Mouse (Mus musculus) cerebellum, adult 2 months (tissue): ENCODE results near the gene Cdc14b.

Source experiments
- CTCF ChIP-seq: fragments of 200-500 bp; IDR thresholded peaks from 2 replicates; pipeline ENCODE4 v1.5.1; 2011; ENCODE audit warnings: low read depth, mild to moderate bottlenecking, control low read depth, low read length, moderate library complexity, borderline replicate concordance; ENCODE audit not compliant: insufficient read depth
- POLR2A ChIP-seq: fragments of 200-500 bp; IDR thresholded peaks from 2 replicates; pipeline ENCODE4 v1.6.1; 2011; ENCODE audit warnings: low read length, control low read depth, borderline replicate concordance; ENCODE audit not compliant: insufficient read depth

DNA sequence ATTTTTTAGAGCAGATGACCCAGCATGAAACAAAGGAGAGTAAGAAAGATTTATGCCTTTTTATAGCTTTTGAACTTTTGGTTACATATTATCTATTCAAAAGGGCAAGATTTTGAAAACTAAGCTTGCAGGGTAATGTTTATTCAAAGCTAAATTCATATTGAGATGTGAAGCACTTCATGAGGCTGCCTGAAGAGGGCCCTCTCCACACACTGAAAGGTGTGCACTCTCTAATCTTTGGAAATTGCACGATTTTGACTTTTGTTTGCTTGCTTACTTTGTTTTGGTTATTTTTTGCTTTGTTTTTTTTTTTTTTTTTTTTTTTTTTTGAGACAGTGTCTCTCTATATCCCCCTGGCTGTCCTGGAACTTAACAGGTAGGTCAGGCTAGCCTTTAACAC lies 24.7 kb downstream of the Cdc14b start:
- no peak for TF ChIP-seq POLR2A
- peak; percentile 59 for TF ChIP-seq CTCF
